Mouse (Mus musculus) heart, embryonic 16.5 days (tissue): Measurements from ENCODE around the gene U90926. TPM values are rescaled to one million over a fixed set of nuclear protein-coding genes. Genes with fewer than 3 reads are reported as not detected.

Source experiments
- ATAC-seq: fragments of 200-750 bp; cut with Nextera tagmentation; replicated peaks from 2 replicates; pipeline ENCODE4 v1.8.0; 2017; ENCODE audit warnings: moderate number of reproducible peaks; ENCODE audit not compliant: insufficient read depth, low FRiP score; ENCODE audit errors: extremely low read depth
- H3K27ac ChIP-seq: fragments of 300-500 bp; sonication (generic); 2 replicates; pipeline ENCODE4 v1.5.1; 2014; ENCODE audit warnings: mild to moderate bottlenecking, low read length, control low read depth, moderate library complexity
- H3K27me3 ChIP-seq: fragments of 300-500 bp; sonication (generic); 2 replicates; pipeline ENCODE4 v1.6.1; 2014; ENCODE audit warnings: low read length, mixed read lengths; ENCODE audit not compliant: control insufficient read depth, insufficient read depth
- H3K36me3 ChIP-seq: fragments of 300-500 bp; sonication (generic); 2 replicates; pipeline ENCODE4 v1.6.1; 2014; ENCODE audit not compliant: control insufficient read depth, insufficient read depth
- H3K4me1 ChIP-seq: fragments of 300-500 bp; sonication (generic); 2 replicates; pipeline ENCODE4 v1.6.1; 2014; ENCODE audit warnings: low read length, mixed read lengths; ENCODE audit not compliant: control insufficient read depth, insufficient read depth
- H3K4me2 ChIP-seq: fragments of 300-500 bp; sonication (generic); 2 replicates; pipeline ENCODE4 v1.6.1; 2014; ENCODE audit warnings: low read depth, mild to moderate bottlenecking, control low read depth, low read length
- H3K4me3 ChIP-seq: fragments of 300-500 bp; sonication (generic); 2 replicates; pipeline ENCODE4 v1.5.1; 2014; ENCODE audit warnings: mild to moderate bottlenecking, control low read depth, low read length
- H3K9ac ChIP-seq: fragments of 300-500 bp; sonication (generic); 2 replicates; pipeline ENCODE4 v1.6.1; 2014; ENCODE audit warnings: low read length, control low read depth
- H3K9me3 ChIP-seq: fragments of 300-500 bp; sonication (generic); replicated peaks from 2 replicates; pipeline ENCODE4 v1.6.1; 2016; ENCODE audit warnings: low read length; ENCODE audit not compliant: control insufficient read depth
- WGBS: fragments of 180-500 bp; shearing (Covaris S2); extraction: QIAGEN DNeasy Blood & Tissue Kit; methylation state at CpG from one replicate; pipeline ENCODE4 v1.1.7; 2014; 5-methylcytosine and 5-hydroxymethylcytosine counted together
- polyA plus RNA-seq: library from polyadenylated mRNA; unstranded; fragments of >200 nt; fragmentation: Nextera tagmentation; extraction: Ambion mirVana; gene quantifications from 2 replicates; pipeline ENCODE4 v1.2.1, GENCODE M21; 2015

Gene U90926
- polyA plus RNA-seq, 1 experiment from 2014 or later, result not detected

GRCm38 (mm10) chr5:92244900-92245299 lies 29.7 kb upstream of the U90926 start:
- 90% methylated on average over 2 of the region's 2 CpGs for WGBS
- ATAC-seq, result no peak
- H3K9ac ChIP-seq, result no peak overlapping the region

GRCm38 (mm10) chr5:92240769-92241168 lies 25.6 kb upstream of the U90926 start:
- H3K4me2 ChIP-seq, result no peak overlapping the region
- H3K9me3 ChIP-seq, result no peaks in the 10 kb centered on the region
- no peaks in the 10 kb centered on the region for H3K4me1 ChIP-seq
- H3K27ac ChIP-seq, result no peak overlapping the region
- no peak for ATAC-seq
- WGBS, result 90% methylated on average over 12 of the region's 12 CpGs
- H3K27me3 ChIP-seq, result no peaks in the 10 kb centered on the region
- H3K36me3 ChIP-seq, result no peaks in the 10 kb centered on the region
- H3K9ac ChIP-seq, result no peak overlapping the region
- no peak overlapping the region for H3K4me3 ChIP-seq

More at GRCm38 (mm10) chr5:92244900-92245299, 29.7 kb upstream of the U90926 start:
- no peaks in the 10 kb centered on the region for H3K27me3 ChIP-seq
- peaks cover 6% of the 10 kb centered on the region for H3K9me3 ChIP-seq
- H3K4me3 ChIP-seq, result no peak overlapping the region
- no peaks in the 10 kb centered on the region for H3K36me3 ChIP-seq
- no peak overlapping the region for H3K27ac ChIP-seq
- H3K4me2 ChIP-seq, result no peak overlapping the region
- H3K4me1 ChIP-seq, result no peaks in the 10 kb centered on the region

- H3K27ac ChIP-seq, result no peak overlapping the region
- no peaks in the 10 kb centered on the region for H3K27me3 ChIP-seq
- WGBS, result 36% methylated on average over 29 of the region's 29 CpGs
- H3K4me2 ChIP-seq, result peak overlapping the region; percentile 55
- peak overlapping the region; percentile 46 for H3K9ac ChIP-seq
- peak overlapping the region; percentile 6; the same call in 1 of the 2 replicates for H3K4me3 ChIP-seq
- 0 out of 2 replicates have a peak, but pooled peaks have one; percentile 45 for ATAC-seq
- no peaks in the 10 kb centered on the region for H3K36me3 ChIP-seq
- no peaks in the 10 kb centered on the region for H3K4me1 ChIP-seq
- H3K9me3 ChIP-seq, result no peaks in the 10 kb centered on the region
Observed at GRCm38 (mm10) chr5:92239333-92240232, 24.4 kb upstream of the U90926 start.

- 41% methylated on average over 5 of the region's 5 CpGs for WGBS
- Histone ChIP-seq H3K4me3 (no peak overlapping the region), H3K9ac (no peak overlapping the region), H3K4me1 (no peaks in the 10 kb centered on the region), H3K4me2 (no peak overlapping the region), H3K36me3 (no peaks in the 10 kb centered on the region), H3K27ac (no peak overlapping the region), H3K27me3 (no peaks in the 10 kb centered on the region), H3K9me3 (no peaks in the 10 kb centered on the region)
- no peak for ATAC-seq
Observed at GRCm38 (mm10) chr5:92234939-92235557, 19.8 kb upstream of the U90926 start.

- Histone ChIP-seq H3K9ac (no peak overlapping the region), H3K4me3 (no peak overlapping the region), H3K4me1 (no peaks in the 10 kb centered on the region), H3K36me3 (no peaks in the 10 kb centered on the region), H3K27me3 (no peaks in the 10 kb centered on the region), H3K9me3 (no peaks in the 10 kb centered on the region), H3K27ac (no peak overlapping the region), H3K4me2 (no peak overlapping the region)
- WGBS, result 78% methylated on average over 4 of the region's 4 CpGs
- ATAC-seq, result no peak
Observed at GRCm38 (mm10) chr5:92233366-92233765, 18.2 kb upstream of the U90926 start.

GRCm38 (mm10) chr5:92231836-92232235 lies 16.6 kb upstream of the U90926 start:
- Histone ChIP-seq H3K4me2 (no peak overlapping the region), H3K4me3 (no peak overlapping the region), H3K9me3 (no peaks in the 10 kb centered on the region), H3K27me3 (no peaks in the 10 kb centered on the region), H3K9ac (no peak overlapping the region), H3K36me3 (no peaks in the 10 kb centered on the region), H3K4me1 (no peaks in the 10 kb centered on the region), H3K27ac (no peak overlapping the region)
- WGBS, result 80% methylated on average over 10 of the region's 10 CpGs
- no peak for ATAC-seq

- Histone ChIP-seq H3K4me2 (no peak overlapping the region), H3K4me3 (no peak overlapping the region), H3K9ac (no peak overlapping the region), H3K9me3 (no peaks in the 10 kb centered on the region), H3K36me3 (no peaks in the 10 kb centered on the region), H3K27me3 (no peaks in the 10 kb centered on the region), H3K27ac (no peak overlapping the region), H3K4me1 (no peaks in the 10 kb centered on the region)
- ATAC-seq, result 0 out of 2 replicates have a peak, but pooled peaks have one; percentile 32
- 76% methylated on average over 11 of the region's 11 CpGs for WGBS
Observed at GRCm38 (mm10) chr5:92230306-92230705, 15.1 kb upstream of the U90926 start.

GRCm38 (mm10) chr5:92229514-92229913 lies 14.3 kb upstream of the U90926 start:
- no peak overlapping the region for H3K9ac ChIP-seq
- H3K27me3 ChIP-seq, result no peaks in the 10 kb centered on the region
- no peaks in the 10 kb centered on the region for H3K4me1 ChIP-seq
- ATAC-seq, result no peak
- no peak overlapping the region for H3K4me2 ChIP-seq
- no peaks in the 10 kb centered on the region for H3K36me3 ChIP-seq
- no peak overlapping the region for H3K27ac ChIP-seq
- no peaks in the 10 kb centered on the region for H3K9me3 ChIP-seq
- WGBS, result 90% methylated on average over 3 of the region's 3 CpGs
- H3K4me3 ChIP-seq, result no peak overlapping the region

GRCm38 (mm10) chr5:92228776-92229175 lies 13.6 kb upstream of the U90926 start:
- H3K36me3 ChIP-seq, result no peaks in the 10 kb centered on the region
- H3K27me3 ChIP-seq, result no peaks in the 10 kb centered on the region
- no peak overlapping the region for H3K4me2 ChIP-seq
- WGBS, result 33% methylated on average over 10 of the region's 10 CpGs
- no peak for ATAC-seq
- no peak overlapping the region for H3K4me3 ChIP-seq
- H3K9ac ChIP-seq, result no peak overlapping the region
- no peaks in the 10 kb centered on the region for H3K9me3 ChIP-seq
- no peaks in the 10 kb centered on the region for H3K4me1 ChIP-seq
- H3K27ac ChIP-seq, result no peak overlapping the region
